Comparison of ENCODE assay signal across 16 mouse cellular contexts in genomic region chr9:64528061-64528460, GRCm38 (mm10).
A peak's percentile ranks its signal among the peaks of the same experiment; 100 is the strongest.
DNase-seq lines count a peak whose midpoint lies in the region; ATAC-seq and TF ChIP-seq lines count a peak whose summit lies in the region.
"Had no signal": no experiment of that assay in that cellular context is flagged by ENCODE, and none has a peak within 500 bp of the region (broad histone marks: within the 10 kb centered on the region; RNA-seq: fewer than 3 reads in every experiment).

No protein-coding gene starts in this region.

- H3K36me3 ChIP-seq in heart, embryonic 11.5 days (ENCODE audit: control insufficient read depth, insufficient read depth, low read length): no peaks in the 10 kb centered on the region
- H3K36me3 ChIP-seq: forebrain, embryonic 15.5 days; hindbrain, embryonic 10.5 days; limb, embryonic 15.5 days; neural tube, embryonic 13.5 days had no signal

- no peak overlapping the region for H3K4me2 ChIP-seq in heart, embryonic 11.5 days
- H3K4me2 ChIP-seq: forebrain, embryonic 15.5 days; limb, embryonic 15.5 days; lung, embryonic 14.5 days; neural tube, embryonic 13.5 days had no signal

- ATAC-seq in heart, embryonic 11.5 days (replicated peaks; ENCODE audit: insufficient number of reproducible peaks, low FRiP score, low TSS enrichment): no peak
- ATAC-seq: forebrain, embryonic 15.5 days had no signal

- H3K4me1 ChIP-seq in heart, embryonic 11.5 days (ENCODE audit: control insufficient read depth, insufficient read depth, low read length): no peaks in the 10 kb centered on the region

- no peaks in the 10 kb centered on the region for H3K9me3 ChIP-seq in heart, embryonic 11.5 days (replicated peaks; ENCODE audit: control insufficient read depth, low read length)
- H3K9me3 ChIP-seq: forebrain, embryonic 15.5 days; hindbrain, embryonic 10.5 days; limb, embryonic 15.5 days; neural tube, embryonic 13.5 days had no signal

- 78% methylated on average over 7 of the region's 7 CpGs for WGBS in heart, embryonic 11.5 days (ENCODE audit: insufficient replicate concordance)

- no peak overlapping the region for H3K9ac ChIP-seq in heart, embryonic 11.5 days (ENCODE audit: low read depth, low read length)
- H3K9ac ChIP-seq: forebrain, embryonic 15.5 days; limb, embryonic 15.5 days; lung, embryonic 14.5 days; neural tube, embryonic 13.5 days had no signal

- DNase-seq in MN1 (ENCODE audit: low spot score): peak; percentile 28
- DNase-seq in brain, adult 2 months (ENCODE audit: low read depth, low spot score): peak; percentile 92
- peak; percentile 60 to 81 for DNase-seq in layer of hippocampus, adult 2 months (ENCODE audit: low spot score in 2 of 2)
- DNase-seq in left cerebral cortex, postnatal 14 days (ENCODE audit: low spot score in 2 of 2): peak; percentile 59 to 73
- DNase-seq in lung, postnatal 4 days: no peak
- no peak for DNase-seq in testis, postnatal 10 days (ENCODE audit: low spot score)
- DNase-seq in urinary bladder, postnatal 14 days (ENCODE audit: low spot score): no peak
- DNase-seq: adrenal gland, postnatal 10 days; cerebellum, adult 9-11 months; lung, embryonic 14.5 days; retina, postnatal 1 day had no signal

- peak overlapping the region; percentile 48 for H3K27ac ChIP-seq in layer of hippocampus, adult 2 months
- no peak overlapping the region for H3K27ac ChIP-seq in heart, embryonic 11.5 days (ENCODE audit: low read depth, low read length)
- H3K27ac ChIP-seq: forebrain, embryonic 15.5 days; hindbrain, embryonic 10.5 days; limb, embryonic 15.5 days; neural tube, embryonic 13.5 days had no signal

- 0 out of 2 replicates have a peak, but pooled peaks cover 2% of the 10 kb centered on the region for H3K27me3 ChIP-seq in heart, embryonic 11.5 days (ENCODE audit: control insufficient read depth, insufficient read depth, low read length)
- H3K27me3 ChIP-seq: forebrain, embryonic 15.5 days; limb, embryonic 15.5 days had no signal

- intact Hi-C loops in left cerebral cortex, postnatal 14 days (cut with DNase I): loop anchor here (10.0 kb wide), 1 partner anchor 107 kb away; no protein-coding TSS in a partner anchor

- no peak overlapping the region for H3K4me3 ChIP-seq in layer of hippocampus, adult 2 months
- H3K4me3 ChIP-seq in heart, embryonic 11.5 days (ENCODE audit: low read depth, low read length): no peak overlapping the region
- H3K4me3 ChIP-seq: forebrain, embryonic 15.5 days; hindbrain, embryonic 10.5 days; limb, embryonic 15.5 days; neural tube, embryonic 13.5 days had no signal

- no peak for TF ChIP-seq CTCF in layer of hippocampus, adult 2 months (conservative IDR thresholded peaks at IDR 0.05)

Comparison
In these comparisons a context has a peak if more than half of its experiments do, and no peak if none do; other contexts are left out.
1. DNase-seq: peak in MN1 (single experiment), brain, adult 2 months (single experiment), layer of hippocampus, adult 2 months (2 of 2) and left cerebral cortex, postnatal 14 days (2 of 2); none in lung, postnatal 4 days (0 of 2), testis, postnatal 10 days (single experiment) and urinary bladder, postnatal 14 days (single experiment).